Mouse (Mus musculus) midbrain, embryonic 13.5 days (tissue): ENCODE results near the gene Ank2. TPM values are rescaled to one million over a fixed set of nuclear protein-coding genes. Genes with fewer than 3 reads are reported as not detected.

Experiments used
- ATAC-seq: fragments of 200-750 bp; cut with Nextera tagmentation; 2 replicates; pipeline ENCODE4 v1.8.0; 2017; ENCODE audit warnings: mild to moderate bottlenecking, moderate TSS enrichment, moderate library complexity
- H3K27ac ChIP-seq: fragments of 300-500 bp; sonication (generic); 2 replicates; pipeline ENCODE4 v1.5.1; 2015; ENCODE audit warnings: inconsistent platforms, mild to moderate bottlenecking, moderate library complexity
- H3K27me3 ChIP-seq: fragments of 300-500 bp; sonication (generic); 2 replicates; pipeline ENCODE4 v1.6.1; 2015; ENCODE audit warnings: mild to moderate bottlenecking, inconsistent platforms
- H3K36me3 ChIP-seq: fragments of 300-500 bp; sonication (generic); 2 replicates; pipeline ENCODE4 v1.6.1; 2015; ENCODE audit warnings: mild to moderate bottlenecking, inconsistent platforms
- H3K4me1 ChIP-seq: fragments of 300-500 bp; sonication (generic); replicated peaks from 2 replicates; pipeline ENCODE4 v1.6.1; 2015; ENCODE audit warnings: inconsistent platforms
- H3K4me2 ChIP-seq: fragments of 300-500 bp; sonication (generic); replicated peaks from 2 replicates; pipeline ENCODE4 v1.6.1; 2015; ENCODE audit warnings: moderate library complexity, mild to moderate bottlenecking, inconsistent platforms
- H3K4me3 ChIP-seq: fragments of 300-500 bp; sonication (generic); replicated peaks from 2 replicates; pipeline ENCODE4 v1.5.1; 2015; ENCODE audit warnings: mild to moderate bottlenecking, inconsistent platforms
- H3K9ac ChIP-seq: fragments of 300-500 bp; sonication (generic); replicated peaks from 2 replicates; pipeline ENCODE4 v1.6.1; 2015; ENCODE audit warnings: mild to moderate bottlenecking, inconsistent platforms
- H3K9me3 ChIP-seq: fragments of 300-500 bp; sonication (generic); 2 replicates; pipeline ENCODE4 v1.6.1; 2016; ENCODE audit warnings: mild to moderate bottlenecking, inconsistent platforms
- WGBS: fragments of 180-500 bp; shearing (Covaris S2); methylation state at CpG from one replicate; pipeline ENCODE4 v1.1.7; 2015; 5-methylcytosine and 5-hydroxymethylcytosine counted together
- polyA plus RNA-seq: library from polyadenylated mRNA; unstranded; fragments of >200 nt; fragmentation: Nextera tagmentation; extraction: Ambion mirVana; gene quantifications from 2 replicates; pipeline ENCODE4 v1.2.1, GENCODE M21; 2015

The Ank2 gene
- polyA plus RNA-seq, 1 experiment from 2014 or later, result 186 TPM

DNA sequence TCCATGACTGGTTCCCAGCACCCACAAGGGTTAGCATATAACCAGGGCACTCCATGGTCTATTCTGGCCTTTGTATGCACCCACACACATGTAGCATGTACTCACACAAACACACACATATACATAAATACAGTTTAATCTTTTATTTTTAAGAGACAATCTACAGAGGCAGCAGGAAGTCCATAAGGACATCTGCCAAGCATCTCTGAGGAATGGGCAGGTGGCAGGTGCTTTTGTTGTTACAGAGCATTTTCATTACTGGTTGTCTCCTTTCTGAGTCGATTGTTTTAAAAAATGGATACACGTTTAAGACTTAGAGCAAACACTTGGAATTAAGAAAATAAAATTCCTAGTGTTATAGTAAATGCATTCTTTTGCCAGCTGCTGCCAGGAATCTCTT is 390.7 kb downstream of the Ank2 start:
- H3K9me3 ChIP-seq, result no peaks in the 10 kb centered on the region
- H3K4me2 ChIP-seq, result no peak overlapping the region
- no peak overlapping the region for H3K4me3 ChIP-seq
- H3K9ac ChIP-seq, result no peak overlapping the region
- peaks cover 10% of the 10 kb centered on the region for H3K36me3 ChIP-seq
- ATAC-seq, result no peak
- 84% methylated on average over 2 of the region's 2 CpGs for WGBS
- H3K27me3 ChIP-seq, result no peaks in the 10 kb centered on the region
- H3K4me1 ChIP-seq, result 0 out of 2 replicates have a peak, but pooled peaks cover 4% of the 10 kb centered on the region
- H3K27ac ChIP-seq, result no peak overlapping the region

GRCm38 (mm10) chr3:127107281-127107680 is 391.9 kb downstream of the Ank2 start:
- Histone ChIP-seq H3K4me3 (no peak overlapping the region), H3K27me3 (no peaks in the 10 kb centered on the region), H3K9ac (no peak overlapping the region), H3K4me2 (no peak overlapping the region), H3K27ac (no peak overlapping the region), H3K36me3 (peaks cover 10% of the 10 kb centered on the region), H3K9me3 (no peaks in the 10 kb centered on the region), H3K4me1 (no peaks in the 10 kb centered on the region)
- 83% methylated on average over 5 of the region's 5 CpGs for WGBS
- no peak for ATAC-seq

DNA sequence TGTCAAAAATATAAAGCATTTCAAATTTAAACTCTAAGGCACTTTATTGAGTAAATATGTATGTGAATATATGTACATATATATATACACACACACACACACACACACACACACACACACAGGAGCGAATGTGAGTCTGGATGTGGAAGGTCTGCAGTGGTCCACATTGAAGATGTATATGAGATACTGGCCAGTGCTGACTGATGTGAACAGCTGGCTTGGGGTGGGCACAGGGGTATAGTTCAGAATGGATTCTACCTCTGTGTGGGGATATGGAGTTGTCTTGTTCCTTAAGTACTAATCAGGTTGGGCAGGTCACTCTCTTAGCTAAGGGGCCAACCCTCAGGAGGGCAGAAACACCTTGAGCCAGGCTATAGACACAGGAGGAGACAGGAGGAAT is 397.8 kb downstream of the Ank2 start:
- Histone ChIP-seq H3K9ac (no peak overlapping the region), H3K9me3 (no peaks in the 10 kb centered on the region)
- no peak for ATAC-seq

GRCm38 (mm10) chr3:127097745-127098144 is 401.4 kb downstream of the Ank2 start:
- Histone ChIP-seq H3K36me3 (peaks cover 9% of the 10 kb centered on the region; the same call in 1 of the 2 replicates), H3K4me1 (no peaks in the 10 kb centered on the region), H3K4me2 (no peak overlapping the region), H3K9me3 (no peaks in the 10 kb centered on the region), H3K4me3 (no peak overlapping the region), H3K27ac (no peak overlapping the region), H3K9ac (no peak overlapping the region), H3K27me3 (no peaks in the 10 kb centered on the region)
- WGBS, result 88% methylated on average over 1 of the region's 1 CpGs
- ATAC-seq, result no peak

More for the DNA sequence above, 397.8 kb downstream of the Ank2 start:
- Histone ChIP-seq H3K36me3 (peaks cover 17% of the 10 kb centered on the region), H3K27ac (no peak overlapping the region), H3K4me2 (no peak overlapping the region), H3K4me3 (no peak overlapping the region), H3K4me1 (no peaks in the 10 kb centered on the region), H3K27me3 (no peaks in the 10 kb centered on the region)
- WGBS, result 100% methylated on average over 1 of the region's 1 CpGs

- ATAC-seq, result no peak
- WGBS, result 86% methylated on average over 1 of the region's 1 CpGs
- Histone ChIP-seq H3K27me3 (no peaks in the 10 kb centered on the region), H3K27ac (no peak overlapping the region), H3K9ac (no peak overlapping the region), H3K9me3 (no peaks in the 10 kb centered on the region), H3K4me2 (no peak overlapping the region), H3K4me1 (no peaks in the 10 kb centered on the region), H3K4me3 (no peak overlapping the region), H3K36me3 (peaks cover 9% of the 10 kb centered on the region; the same call in 1 of the 2 replicates)
Observed at GRCm38 (mm10) chr3:127097106-127097505, 402.0 kb downstream of the Ank2 start.

- peaks cover 7% of the 10 kb centered on the region for H3K4me1 ChIP-seq
- H3K4me3 ChIP-seq, result no peak overlapping the region
- no peak overlapping the region for H3K4me2 ChIP-seq
- no peaks in the 10 kb centered on the region for H3K9me3 ChIP-seq
- peaks cover 9% of the 10 kb centered on the region; the same call in 1 of the 2 replicates for H3K36me3 ChIP-seq
- no peaks in the 10 kb centered on the region for H3K27me3 ChIP-seq
- ATAC-seq, result no peak
- 90% methylated on average over 4 of the region's 4 CpGs for WGBS
- H3K27ac ChIP-seq, result no peak overlapping the region
- H3K9ac ChIP-seq, result no peak overlapping the region
Observed at GRCm38 (mm10) chr3:127093631-127094030, 405.5 kb downstream of the Ank2 start.

- 76% methylated on average over 1 of the region's 1 CpGs for WGBS
- Histone ChIP-seq H3K36me3 (no peaks in the 10 kb centered on the region), H3K27me3 (no peaks in the 10 kb centered on the region), H3K27ac (no peak overlapping the region), H3K4me1 (peaks cover 21% of the 10 kb centered on the region), H3K9ac (no peak overlapping the region), H3K4me2 (no peak overlapping the region), H3K9me3 (no peaks in the 10 kb centered on the region), H3K4me3 (no peak overlapping the region)
- ATAC-seq, result no peak
Observed at GRCm38 (mm10) chr3:127087574-127087973, 411.6 kb downstream of the Ank2 start.

- WGBS, result 19% methylated on average over 3 of the region's 3 CpGs
- Histone ChIP-seq H3K27me3 (no peaks in the 10 kb centered on the region), H3K9ac (no peak overlapping the region), H3K4me2 (no peak overlapping the region), H3K36me3 (no peaks in the 10 kb centered on the region), H3K9me3 (no peaks in the 10 kb centered on the region), H3K4me3 (no peak overlapping the region), H3K4me1 (peaks cover 23% of the 10 kb centered on the region), H3K27ac (no peak overlapping the region)
- peak; percentile 58 for ATAC-seq
Observed at GRCm38 (mm10) chr3:127086834-127087506, 412.2 kb downstream of the Ank2 start.

DNA sequence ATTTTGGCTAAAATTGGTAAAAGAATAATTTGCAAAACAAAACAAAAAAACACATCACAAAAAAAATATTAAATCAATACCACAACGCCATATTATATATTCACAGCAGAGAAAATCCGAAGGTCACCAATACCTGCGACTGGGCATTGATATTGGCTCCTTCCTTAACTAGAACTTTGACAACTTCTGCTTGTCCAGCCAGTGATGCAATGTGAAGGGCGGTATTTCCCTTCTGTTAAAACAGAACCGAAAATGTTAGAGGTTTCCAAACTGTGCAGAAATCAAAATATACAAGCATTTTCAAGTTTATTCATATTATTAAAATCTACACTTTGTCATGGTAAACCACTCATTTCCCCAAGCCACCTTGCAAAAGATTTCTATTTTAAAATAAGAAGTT is 421.8 kb downstream of the Ank2 start:
- Histone ChIP-seq H3K27me3 (no peaks in the 10 kb centered on the region), H3K36me3 (0 out of 2 replicates have a peak, but pooled peaks cover 6% of the 10 kb centered on the region), H3K9ac (no peak overlapping the region), H3K9me3 (no peaks in the 10 kb centered on the region), H3K4me1 (0 out of 2 replicates have a peak, but pooled peaks cover 4% of the 10 kb centered on the region), H3K27ac (no peak overlapping the region), H3K4me2 (no peak overlapping the region), H3K4me3 (no peak overlapping the region)
- WGBS, result 96% methylated on average over 5 of the region's 5 CpGs
- ATAC-seq, result no peak

- Histone ChIP-seq H3K27ac (no peak overlapping the region), H3K4me1 (0 out of 2 replicates have a peak, but pooled peaks cover 4% of the 10 kb centered on the region), H3K9ac (no peak overlapping the region), H3K4me2 (no peak overlapping the region), H3K27me3 (no peaks in the 10 kb centered on the region), H3K9me3 (no peaks in the 10 kb centered on the region), H3K36me3 (0 out of 2 replicates have a peak, but pooled peaks cover 6% of the 10 kb centered on the region), H3K4me3 (no peak overlapping the region)
- WGBS, result 72% methylated on average over 8 of the region's 8 CpGs
- ATAC-seq, result no peak
Observed at GRCm38 (mm10) chr3:127075531-127076280, 423.4 kb downstream of the Ank2 start.

DNA sequence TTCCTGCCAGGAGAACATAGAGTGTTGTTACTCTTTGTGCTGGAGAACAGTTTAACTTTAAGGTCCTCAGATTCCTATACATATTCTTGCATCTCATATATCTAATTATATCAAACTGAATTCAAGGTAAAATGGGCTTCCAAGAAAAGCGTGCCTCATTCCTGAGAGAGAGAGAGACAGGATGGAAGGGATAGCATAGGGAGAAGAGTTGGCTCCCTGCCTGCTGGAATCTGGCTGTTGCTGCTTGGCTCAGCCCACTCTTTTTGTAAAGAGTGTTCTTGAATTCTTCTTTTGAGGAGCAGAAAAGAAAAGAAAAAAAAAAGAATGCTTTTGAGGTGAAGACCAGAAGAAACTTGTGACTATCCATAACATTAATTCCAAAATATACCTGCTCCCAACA is 427.7 kb downstream of the Ank2 start:
- WGBS, result 74% methylated on average over 1 of the region's 1 CpGs
- H3K4me3 ChIP-seq, result no peak overlapping the region
- no peak for ATAC-seq

GRCm38 (mm10) chr3:127063654-127064386 is 435.3 kb downstream of the Ank2 start:
- H3K4me1 ChIP-seq, result no peaks in the 10 kb centered on the region
- H3K9ac ChIP-seq, result no peak overlapping the region
- H3K27ac ChIP-seq, result no peak overlapping the region
- H3K27me3 ChIP-seq, result no peaks in the 10 kb centered on the region
- no peak overlapping the region for H3K4me2 ChIP-seq
- 90% methylated on average over 5 of the region's 5 CpGs for WGBS
- H3K36me3 ChIP-seq, result 0 out of 2 replicates have a peak, but pooled peaks cover 2% of the 10 kb centered on the region
- H3K4me3 ChIP-seq, result no peak overlapping the region
- no peak for ATAC-seq
- H3K9me3 ChIP-seq, result no peaks in the 10 kb centered on the region

More for the DNA sequence above, 427.7 kb downstream of the Ank2 start:
- Histone ChIP-seq H3K36me3 (0 out of 2 replicates have a peak, but pooled peaks cover 6% of the 10 kb centered on the region), H3K27me3 (no peaks in the 10 kb centered on the region), H3K27ac (no peak overlapping the region), H3K9ac (no peak overlapping the region), H3K9me3 (no peaks in the 10 kb centered on the region), H3K4me2 (no peak overlapping the region), H3K4me1 (0 out of 2 replicates have a peak, but pooled peaks cover 4% of the 10 kb centered on the region)
